Mouse (Mus musculus) telencephalon, adult 2 months (tissue): ENCODE results near the gene Wfdc5.
"Not testable (repeated sequence)": the region's sequence is repeated elsewhere in the genome, so short reads cannot be mapped to it uniquely, and the experiment has no call there.

Experiments
- DNase-seq: peaks from one replicate; pipeline ENCODE4 v3.0.0-alpha.2; 2011; ENCODE audit warnings: low read depth, low spot score

Gene Wfdc5

DNA sequence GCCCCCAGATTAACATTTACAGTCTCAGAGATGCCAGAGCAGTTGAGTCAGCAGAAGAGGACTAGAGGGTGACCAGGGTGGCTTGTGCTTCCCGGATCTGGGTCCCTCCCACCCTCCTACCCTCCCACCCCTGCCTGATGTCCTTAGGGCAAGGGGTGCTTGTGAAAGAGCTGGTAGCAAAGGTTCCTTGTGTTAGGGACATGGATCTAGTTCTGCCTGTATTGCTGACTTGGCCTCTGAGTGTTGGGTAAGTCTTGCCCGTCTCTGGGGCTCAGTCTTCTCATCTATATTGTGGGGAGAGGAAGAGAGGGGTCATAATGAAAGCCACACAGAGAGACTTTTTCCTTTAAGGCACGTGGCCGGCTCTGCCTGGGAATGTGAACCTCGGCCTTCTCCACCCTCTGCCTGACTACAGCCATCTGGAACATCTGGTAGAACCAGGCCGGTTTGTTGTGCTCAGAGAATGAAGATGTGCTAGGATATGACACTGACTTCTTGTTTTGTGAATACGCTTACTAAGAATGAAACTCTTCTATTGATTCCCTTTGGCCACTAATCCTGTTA is at the start of gene Wfdc5:
TSS of gene Wfdc5 (minus strand) at position 51 of the 564 bp plus-strand sequence.
- DNase-seq = no peak

DNA sequence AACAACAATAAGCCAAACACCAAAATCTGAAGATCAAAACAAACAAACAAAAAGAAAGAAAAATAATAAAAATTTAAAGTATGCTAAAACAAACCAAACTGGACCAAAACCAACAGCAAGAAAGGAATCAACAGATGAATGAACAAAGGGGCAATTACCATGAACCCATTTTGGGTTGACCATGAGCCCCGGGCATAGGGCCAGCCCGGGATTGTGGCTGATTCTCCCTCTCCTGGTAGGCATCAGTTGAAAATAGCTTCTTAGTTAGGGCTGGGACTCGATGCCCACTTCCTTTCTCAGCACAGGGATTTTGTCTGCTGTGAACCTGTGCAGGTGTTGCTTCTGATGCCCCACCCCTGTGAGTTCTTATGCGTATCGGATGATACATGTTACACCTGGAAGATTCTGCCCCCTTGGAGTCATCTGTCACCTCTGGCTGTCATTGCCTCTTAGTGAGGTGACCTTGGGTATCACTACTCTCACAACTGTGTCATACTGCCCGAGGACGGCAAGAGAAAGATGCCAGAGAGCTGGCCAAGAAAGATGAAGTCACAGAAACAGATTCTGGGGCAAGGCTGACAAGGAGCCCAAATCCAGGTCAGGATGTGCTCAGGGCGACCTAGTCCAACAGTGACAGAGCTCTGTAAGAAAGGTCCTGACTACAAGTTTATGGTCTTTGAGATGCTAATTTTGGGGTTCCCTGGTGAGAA is 46.0 kb upstream of the Wfdc5 start:
- DNase-seq = no peak

DNA sequence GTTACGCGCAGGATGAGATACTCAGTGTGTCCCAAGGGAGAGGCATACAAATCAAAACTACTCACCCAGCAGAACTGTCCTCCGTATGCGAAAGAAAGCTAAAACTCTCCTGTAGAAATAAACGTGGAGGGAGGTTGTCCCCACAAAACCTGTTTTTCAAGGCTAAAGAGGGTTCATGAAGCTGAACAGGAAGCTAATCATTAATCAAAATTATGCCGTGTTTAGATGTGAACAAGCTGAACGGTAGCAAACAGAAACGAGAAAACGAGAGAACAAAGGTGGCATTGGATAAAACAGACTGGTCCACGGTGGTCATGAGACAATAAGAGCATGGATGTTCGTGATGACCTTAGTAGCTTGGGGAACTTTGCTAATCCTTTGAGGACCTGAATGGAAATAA is 39.0 kb upstream of the Wfdc5 start, which contains the start of gene Wfdc15b:
TSS of gene Wfdc15b (minus strand) at position 139 of the 400 bp plus-strand sequence.
- DNase-seq = no peak

DNA sequence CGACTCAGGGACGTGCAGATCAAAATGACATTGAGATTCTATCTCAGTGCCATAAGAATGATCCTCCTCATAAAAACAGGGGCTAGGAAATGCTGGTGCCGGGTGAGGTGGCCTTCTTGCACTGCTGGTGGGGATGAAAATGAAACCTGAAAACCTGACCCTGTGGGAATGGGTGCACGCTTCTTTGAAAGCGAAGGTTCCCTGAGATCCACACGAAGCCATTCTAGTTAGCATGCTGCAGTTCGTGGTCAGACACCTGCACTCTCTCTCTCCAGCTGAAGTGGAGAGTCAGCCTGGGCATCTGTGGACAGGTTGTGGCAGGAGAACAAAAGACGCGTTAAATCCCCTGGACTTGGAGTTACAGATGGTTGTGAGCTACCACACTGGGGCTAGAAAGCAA is 36.8 kb upstream of the Wfdc5 start:
- DNase-seq = no peak

DNA sequence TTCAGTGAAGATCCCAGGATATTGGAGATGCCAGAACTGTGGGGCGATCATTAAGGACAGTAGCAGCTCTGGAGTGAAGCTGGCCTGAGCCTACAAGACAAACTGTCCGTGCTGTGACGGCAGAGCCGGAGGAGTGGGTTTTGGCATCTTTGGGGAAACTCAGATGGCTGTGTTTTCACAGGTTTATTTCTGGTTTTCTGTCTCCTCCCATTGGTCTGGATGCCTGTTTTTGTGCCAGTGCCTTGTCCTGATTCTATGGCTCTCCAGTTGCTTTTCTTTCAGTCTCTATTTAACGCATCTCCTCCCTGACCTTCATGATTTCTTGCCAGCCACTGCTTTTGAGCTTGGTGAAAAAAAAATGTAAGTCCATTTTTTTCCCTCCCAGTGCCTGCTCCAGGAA is 30.2 kb upstream of the Wfdc5 start:
- DNase-seq = peak; percentile 43

DNA sequence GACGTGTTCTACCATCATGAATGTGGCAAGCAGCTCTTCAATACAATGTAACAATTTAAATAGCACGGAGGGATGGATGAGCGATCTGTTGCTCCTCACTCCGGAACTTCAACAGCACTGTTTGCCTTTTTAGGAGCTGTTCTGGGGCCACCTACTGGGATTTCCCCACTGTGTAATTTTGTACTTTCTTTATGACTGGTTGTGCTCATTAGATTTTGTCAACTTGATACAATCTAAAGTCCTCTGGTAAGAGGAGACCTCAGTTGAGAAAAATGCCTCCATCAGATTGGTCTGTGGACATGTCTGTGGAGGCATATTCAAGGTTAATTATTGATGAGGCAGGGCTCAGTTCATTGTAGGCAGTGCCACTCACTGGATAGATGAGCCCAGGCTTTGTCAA is 28.4 kb upstream of the Wfdc5 start:
- no peak for DNase-seq

DNA sequence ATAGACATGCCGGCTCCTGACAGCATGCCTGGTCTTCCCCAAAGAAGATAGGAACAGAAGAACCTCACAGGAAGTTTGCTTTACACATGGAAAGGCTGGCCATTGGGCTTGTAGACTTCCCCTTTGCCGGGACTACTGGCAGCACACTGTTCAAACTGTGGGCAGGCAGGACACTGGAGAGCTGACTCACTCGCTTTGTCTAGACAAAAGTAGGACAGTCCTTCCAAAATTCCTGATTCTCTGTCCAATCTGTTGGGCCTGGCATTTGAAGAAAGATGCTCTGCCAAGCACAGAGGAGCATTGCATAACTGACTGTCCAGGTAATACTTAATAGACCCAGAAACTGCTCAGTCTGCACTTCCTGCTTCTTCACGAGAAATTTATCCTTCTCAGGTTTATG is 24.1 kb upstream of the Wfdc5 start:
- peak; percentile 40 for DNase-seq

DNA sequence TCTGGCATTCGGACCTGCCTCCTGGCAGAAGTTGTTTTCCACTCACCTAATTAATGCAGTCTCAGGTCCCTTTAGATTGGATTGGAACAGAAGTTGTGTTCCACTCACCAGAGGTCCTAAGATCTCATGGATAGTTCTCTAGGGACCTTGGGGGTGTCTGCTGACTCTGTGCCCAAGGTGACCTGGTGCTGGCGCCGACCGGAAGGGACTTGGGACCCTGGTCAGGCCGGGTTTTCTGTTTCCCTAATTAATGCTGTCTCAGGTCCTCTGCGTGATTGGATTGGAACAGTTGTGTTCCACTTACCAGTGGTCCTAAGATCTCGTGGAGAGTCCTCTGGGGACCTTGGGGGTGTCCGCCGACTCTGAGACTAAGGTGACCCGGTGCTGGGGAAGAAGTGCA is 23.5 kb upstream of the Wfdc5 start:
- DNase-seq = not testable (repeated sequence)

DNA sequence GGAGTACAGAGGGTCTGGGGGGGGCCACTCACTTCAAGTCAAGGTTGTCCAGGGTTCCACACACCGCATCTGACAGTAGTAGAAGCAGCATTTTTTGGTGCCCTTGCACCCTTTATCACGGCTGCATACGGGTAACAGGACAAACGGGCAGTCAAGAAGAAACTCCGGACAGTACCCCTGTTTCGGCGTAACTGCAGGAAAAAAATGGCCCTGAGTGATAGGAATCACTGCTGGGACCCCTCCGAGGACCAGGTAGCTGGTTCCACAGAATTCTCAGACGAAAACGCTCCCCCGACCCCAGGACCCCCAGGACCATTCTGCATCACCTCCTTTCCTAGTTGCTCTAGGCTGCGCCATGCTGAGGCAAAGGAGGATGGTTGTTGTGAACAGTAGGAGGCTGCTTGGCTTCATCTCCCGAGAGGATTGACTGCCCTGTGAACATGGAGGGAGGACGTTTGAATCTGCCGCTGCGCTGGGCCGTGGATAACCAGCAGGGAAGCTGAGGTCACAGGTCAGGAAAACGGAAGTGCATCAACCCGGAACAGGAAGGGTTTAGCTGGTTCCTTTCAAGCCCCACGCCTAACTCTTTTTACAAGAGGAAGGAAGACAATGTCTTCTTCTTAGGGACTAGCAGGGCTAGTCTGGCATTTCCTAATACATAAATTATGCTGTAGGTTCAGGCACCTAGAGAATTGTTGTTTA is 17.2 kb upstream of the Wfdc5 start, which contains the start of gene Wfdc15a:
TSS of gene Wfdc15a (minus strand) at position 505 of the 702 bp plus-strand sequence.
- no peak for DNase-seq

DNA sequence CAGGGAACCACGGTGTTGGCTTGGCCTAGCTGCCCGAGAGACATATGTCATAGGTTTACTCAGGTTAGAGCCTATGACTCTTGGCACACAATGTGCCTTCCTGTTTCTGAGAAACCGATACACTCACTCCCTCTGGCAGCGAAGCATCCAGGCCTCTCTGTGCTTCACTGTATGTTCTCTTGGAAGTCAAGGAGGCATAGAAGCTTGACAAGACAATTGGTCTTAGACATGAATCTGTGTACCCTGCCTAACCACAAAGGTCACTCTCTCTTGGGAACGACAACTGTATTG is 14.1 kb upstream of the Wfdc5 start:
- no peak for DNase-seq

DNA sequence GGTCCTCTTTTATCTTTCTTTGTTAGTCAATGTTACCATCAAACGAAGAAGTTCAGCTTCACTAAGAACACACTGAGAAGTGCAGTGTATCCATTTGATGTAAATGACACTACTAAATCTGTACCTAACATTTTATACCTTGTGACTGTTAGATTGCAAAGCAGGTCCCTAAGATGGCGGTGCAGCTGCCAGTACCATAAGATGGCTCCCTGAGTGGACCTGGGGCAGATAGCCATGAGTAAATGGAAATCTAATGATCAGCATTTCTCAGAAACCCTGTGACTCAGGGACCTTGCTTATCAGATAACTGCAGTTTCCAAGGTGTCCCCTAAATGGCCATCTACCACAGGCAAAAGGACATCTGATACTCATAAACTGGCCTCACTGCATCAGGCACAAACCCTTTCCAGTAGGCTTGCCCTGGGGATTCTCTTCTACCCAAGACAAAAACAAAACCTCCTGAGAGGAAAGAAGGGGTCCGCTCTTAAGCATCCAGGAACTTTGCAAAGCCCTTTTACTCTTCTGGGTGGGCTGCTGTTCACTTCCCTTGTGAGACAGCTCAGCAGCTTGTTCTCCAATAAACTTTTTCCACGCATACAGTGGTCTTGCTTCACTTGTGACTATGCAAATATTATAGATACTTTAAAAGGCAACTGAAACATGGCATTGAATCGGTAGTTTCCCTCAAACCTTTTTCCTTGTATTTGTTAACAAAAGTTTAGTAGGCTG is 13.6 kb upstream of the Wfdc5 start:
- DNase-seq = no peak

DNA sequence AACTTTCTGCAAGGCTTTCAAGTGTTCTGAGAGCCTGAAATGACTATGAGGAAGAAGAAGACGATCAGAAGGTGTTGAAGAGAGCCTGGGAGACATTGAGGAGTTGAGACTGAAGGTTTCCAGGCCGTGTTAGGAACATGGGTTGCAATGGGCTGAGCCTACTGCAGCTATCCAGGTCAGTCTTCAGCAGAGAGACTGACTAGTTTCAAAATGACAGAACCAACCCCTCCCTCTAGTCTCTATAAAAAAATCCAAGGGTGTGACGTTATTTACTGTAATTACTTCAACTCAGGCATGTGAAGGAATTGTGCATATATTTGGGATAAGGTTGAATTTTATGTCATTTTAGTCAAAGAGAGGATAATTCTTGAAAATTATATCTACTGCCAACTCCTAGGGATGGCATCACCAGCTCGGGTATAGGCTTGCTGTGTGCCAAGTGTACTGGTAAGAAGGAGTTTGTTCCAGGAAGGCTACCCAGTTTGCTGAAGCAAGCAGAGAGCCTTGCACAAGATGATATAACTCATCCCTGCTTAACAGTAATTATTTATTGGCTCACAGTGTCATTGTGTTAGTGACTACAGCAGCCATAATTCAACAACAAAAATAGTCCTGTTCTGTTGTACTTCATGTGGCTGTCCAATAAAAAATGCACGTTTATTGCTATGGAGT is 12.6 kb upstream of the Wfdc5 start:
- DNase-seq = no peak

DNA sequence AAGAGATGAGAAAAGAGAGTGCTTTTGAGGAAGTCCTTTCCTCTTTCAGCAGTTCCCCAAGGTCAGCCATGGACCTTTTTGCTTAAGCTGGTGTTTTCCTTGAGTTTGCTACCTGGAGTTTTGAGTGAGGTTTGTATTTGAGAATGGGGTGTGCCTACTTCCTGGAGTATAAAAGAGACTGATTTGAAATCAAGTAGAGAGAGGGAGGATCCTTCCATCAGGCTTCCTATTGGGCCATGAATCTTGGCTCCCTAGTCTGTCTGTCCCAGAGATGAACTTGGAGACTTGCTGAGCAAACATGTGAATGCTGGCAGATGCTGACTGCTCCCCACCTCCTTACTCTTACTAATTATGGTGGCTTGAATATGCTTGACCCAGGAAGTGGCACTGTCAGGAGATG is 9.7 kb upstream of the Wfdc5 start:
- no peak for DNase-seq

DNA sequence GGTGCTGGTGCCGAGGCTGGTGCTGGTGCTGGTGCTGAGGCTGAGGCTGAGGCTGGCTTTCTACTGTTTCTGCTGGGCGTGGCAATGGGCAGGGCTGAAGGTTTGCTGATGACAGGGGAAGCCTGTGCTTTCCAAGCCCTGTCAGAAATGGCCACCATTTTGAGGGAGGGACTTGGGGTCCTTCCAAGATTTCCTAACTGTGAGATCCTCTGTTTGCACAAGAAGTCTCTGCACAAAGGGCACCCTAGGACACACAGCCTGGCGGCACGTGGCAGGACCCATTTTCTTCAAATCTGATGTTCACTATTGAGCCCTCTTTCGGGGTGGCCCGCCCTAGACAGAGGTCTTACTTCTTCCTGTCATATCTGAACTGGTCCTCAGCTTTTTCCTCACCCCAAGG is 8.0 kb upstream of the Wfdc5 start, which contains the start of gene Wfdc12:
TSS of gene Wfdc12 (minus strand) at position 33 of the 400 bp plus-strand sequence.
- no peak for DNase-seq

DNA sequence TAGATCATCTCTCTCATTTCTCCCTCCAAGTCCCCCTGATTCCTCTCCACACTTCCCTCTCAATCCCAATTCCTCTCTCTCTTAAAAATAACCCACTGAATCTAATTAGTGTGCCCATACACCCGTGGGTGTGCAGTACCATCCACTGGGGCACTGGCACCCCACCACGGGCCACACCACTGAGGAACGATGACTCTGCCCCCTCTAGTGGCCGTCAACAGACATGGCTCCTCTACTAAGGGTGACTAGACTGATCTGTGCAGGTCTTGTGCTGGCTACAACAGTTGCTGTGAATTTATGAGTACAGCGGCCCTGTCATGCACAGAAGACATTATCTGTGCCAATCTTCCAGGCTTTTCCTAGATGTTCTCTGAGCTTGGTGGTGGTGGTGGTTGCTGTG is 6.2 kb upstream of the Wfdc5 start:
- DNase-seq = no peak

DNA sequence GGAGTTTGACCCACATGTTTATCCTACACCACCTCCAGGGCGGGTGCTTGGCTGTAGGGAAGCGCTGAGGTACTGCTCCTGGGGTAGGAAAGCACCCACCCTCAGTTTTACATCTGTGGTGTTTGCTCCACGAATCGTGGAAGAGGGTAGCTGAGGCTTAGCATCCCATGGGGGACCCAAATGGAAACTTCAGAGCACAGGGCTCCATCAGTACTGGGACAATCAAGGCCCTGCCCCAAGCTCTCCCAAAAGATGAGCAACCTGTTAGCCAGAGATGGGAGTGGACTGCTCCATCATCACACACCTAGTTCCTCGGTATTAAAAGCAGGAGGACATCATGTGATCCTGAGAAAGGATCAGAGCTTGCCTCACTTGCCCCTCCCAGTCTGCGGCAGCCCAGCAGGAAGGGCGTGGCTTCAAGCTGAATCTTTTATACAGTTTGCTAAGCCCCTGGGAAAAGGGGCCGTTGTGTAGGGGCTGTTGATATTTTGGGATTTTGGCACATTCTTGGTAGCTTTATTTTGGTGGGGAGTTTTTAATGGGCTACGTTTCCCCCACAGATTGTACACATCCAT is 1.7 kb upstream of the Wfdc5 start:
- DNase-seq = no peak

DNA sequence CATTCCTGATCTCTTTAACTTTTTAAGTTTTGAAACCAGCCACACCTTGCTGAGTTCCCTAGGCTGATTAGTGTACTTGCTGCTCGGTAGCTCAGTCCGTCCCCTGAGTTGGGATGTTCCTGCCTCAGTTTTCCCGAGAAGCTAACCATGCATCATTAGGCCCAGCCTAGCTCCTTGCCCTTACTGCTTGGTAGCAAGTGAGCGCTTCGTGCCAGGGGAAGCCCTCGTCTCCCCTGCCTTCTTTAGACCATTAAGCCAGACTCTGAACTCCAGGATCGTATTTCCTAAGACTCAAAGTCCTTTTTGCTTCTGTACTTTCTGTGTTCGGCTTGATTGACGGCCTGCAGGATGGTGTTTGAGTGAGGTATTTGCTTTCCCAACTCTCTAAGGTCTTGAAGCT is 798 bp upstream of the Wfdc5 start:
- DNase-seq = no peak

DNA sequence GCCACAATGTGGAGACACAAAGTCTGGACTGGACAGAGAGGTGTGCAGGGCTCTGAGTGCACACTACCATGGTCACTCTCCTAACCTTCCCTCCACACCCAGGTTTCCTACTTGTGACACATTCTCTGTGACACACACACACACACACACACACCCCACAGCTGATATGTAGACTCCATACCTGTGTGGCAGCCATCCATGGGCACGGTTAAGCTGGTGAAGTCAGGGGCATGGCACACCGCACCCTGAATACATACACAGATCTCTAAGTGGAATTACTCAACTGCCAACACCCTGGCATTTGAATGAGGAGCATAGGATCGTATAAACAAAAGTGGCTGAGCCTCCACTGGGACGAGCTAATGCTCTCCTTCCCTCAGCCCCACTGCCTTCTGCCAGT is 1.8 kb downstream of the Wfdc5 start:
- no peak for DNase-seq

DNA sequence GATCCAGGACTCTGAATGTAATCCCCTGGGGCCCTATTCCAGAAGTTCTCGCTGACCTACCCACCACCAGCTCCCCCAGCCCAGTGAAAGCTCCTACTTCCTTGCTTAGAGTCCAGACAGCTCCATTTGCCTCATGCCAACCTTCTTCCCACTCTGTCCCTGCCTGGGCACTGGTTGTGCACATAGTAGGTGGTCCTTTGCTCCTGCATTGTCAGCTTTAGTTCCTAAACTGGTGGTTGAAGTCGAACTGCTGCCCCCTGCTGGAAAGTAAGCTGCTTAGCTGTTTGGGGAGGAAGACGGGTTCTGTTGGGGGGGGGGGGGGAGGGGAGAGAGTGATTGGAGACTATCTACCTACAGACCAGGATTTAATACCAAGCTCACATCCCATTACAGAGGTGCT is 2.4 kb downstream of the Wfdc5 start:
- DNase-seq = no peak

DNA sequence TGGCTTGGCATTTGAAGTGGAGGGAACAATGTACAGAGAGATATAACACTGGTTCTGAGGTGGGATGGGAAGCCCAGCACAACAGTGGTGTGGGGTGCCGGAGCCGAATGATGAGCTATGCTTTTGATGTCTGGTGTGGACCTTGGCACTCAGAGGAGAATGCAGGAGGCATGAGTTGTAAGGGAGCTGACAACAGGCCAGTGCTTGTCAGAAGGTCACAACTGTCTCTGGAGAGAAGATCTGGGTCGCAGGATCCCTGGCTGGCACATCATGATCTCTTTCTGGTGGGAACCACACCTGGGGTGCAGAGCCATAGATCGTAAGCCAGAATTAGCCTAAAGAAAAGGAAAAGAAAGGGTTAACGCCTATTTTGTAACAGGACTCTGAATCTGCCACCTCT is 4.7 kb downstream of the Wfdc5 start:
- no peak for DNase-seq

DNA sequence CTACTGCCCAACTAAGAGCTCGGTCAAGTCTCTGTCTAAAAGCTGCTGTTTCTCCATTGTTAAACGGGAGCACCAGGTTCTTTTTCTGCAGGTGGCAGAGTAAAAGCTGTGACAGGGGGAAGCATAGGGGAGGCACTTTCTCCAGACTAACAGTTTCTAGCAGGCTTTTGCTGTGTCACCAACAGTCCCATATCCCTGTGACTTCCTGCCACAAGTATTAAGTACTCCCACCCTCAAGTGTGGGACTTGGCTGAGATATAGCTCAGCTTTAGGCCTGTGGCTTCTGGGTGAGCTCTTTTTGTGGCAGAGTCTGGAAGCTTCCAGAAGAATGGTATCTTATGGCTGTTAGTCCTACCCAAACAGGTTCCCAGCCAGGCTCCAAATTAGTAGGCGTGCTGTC is 6.7 kb downstream of the Wfdc5 start:
- DNase-seq = no peak
